Mouse (Mus musculus): Measurements from ENCODE around the gene Plscr2.
"Not testable (repeated sequence)": the region's sequence is repeated elsewhere in the genome, so short reads cannot be mapped to it uniquely, and the experiment has no call there.

Plscr2 gene

GRCm38 (mm10) chr9:92273271-92273670 lies 2.1 kb upstream of the Plscr2 start:
- DNase-seq (ENCODE audit: extremely low spot score, low spot score): no peak

- no peak for DNase-seq (ENCODE audit: extremely low spot score, low spot score)
Measured at GRCm38 (mm10) chr9:92273956-92274762, 1.2 kb upstream of the Plscr2 start.

GRCm38 (mm10) chr9:92276360-92276759 lies 958 bp downstream of the Plscr2 start:
- no peak for DNase-seq (ENCODE audit: extremely low spot score, low spot score)

GRCm38 (mm10) chr9:92280048-92280447 lies 4.6 kb downstream of the Plscr2 start:
- no peak for DNase-seq (ENCODE audit: extremely low spot score, low spot score)

GRCm38 (mm10) chr9:92282563-92283171 lies 7.3 kb downstream of the Plscr2 start:
- no peak for DNase-seq (ENCODE audit: extremely low spot score, low spot score)

- no peak for DNase-seq (ENCODE audit: extremely low spot score, low spot score)
Measured at GRCm38 (mm10) chr9:92289675-92290074, 14.3 kb downstream of the Plscr2 start.

- DNase-seq (ENCODE audit: extremely low spot score, low spot score): no peak
Measured at GRCm38 (mm10) chr9:92292169-92292568, 16.8 kb downstream of the Plscr2 start.

GRCm38 (mm10) chr9:92292922-92293321 lies 17.5 kb downstream of the Plscr2 start:
- no peak for DNase-seq (ENCODE audit: extremely low spot score, low spot score)

GRCm38 (mm10) chr9:92293560-92294548 lies 18.5 kb downstream of the Plscr2 start:
- no peak for DNase-seq (ENCODE audit: extremely low spot score, low spot score)

GRCm38 (mm10) chr9:92298288-92298687 lies 22.9 kb downstream of the Plscr2 start:
- DNase-seq (ENCODE audit: extremely low spot score, low spot score): no peak

- no peak for DNase-seq (ENCODE audit: extremely low spot score, low spot score)
Measured at GRCm38 (mm10) chr9:92301213-92301612, 25.8 kb downstream of the Plscr2 start.

GRCm38 (mm10) chr9:92305075-92305474 lies 29.7 kb downstream of the Plscr2 start:
- DNase-seq (ENCODE audit: extremely low spot score, low spot score): no peak

- no peak for DNase-seq (ENCODE audit: extremely low spot score, low spot score)
Measured at GRCm38 (mm10) chr9:92305620-92306220, 30.3 kb downstream of the Plscr2 start.

GRCm38 (mm10) chr9:92309077-92309476 lies 33.7 kb downstream of the Plscr2 start, which contains the start of gene 1700057G04Rik:
Gene 1700057G04Rik (plus strand): TSS chr9:92309377.
- DNase-seq (ENCODE audit: extremely low spot score, low spot score): no peak

- no peak for DNase-seq (ENCODE audit: extremely low spot score, low spot score)
Measured at GRCm38 (mm10) chr9:92316791-92317190, 41.4 kb downstream of the Plscr2 start.

- DNase-seq (ENCODE audit: extremely low spot score, low spot score): not testable (repeated sequence)
Measured at GRCm38 (mm10) chr9:92325936-92326335, 50.5 kb downstream of the Plscr2 start.

GRCm38 (mm10) chr9:92326813-92327212 lies 51.4 kb downstream of the Plscr2 start:
- DNase-seq (ENCODE audit: extremely low spot score, low spot score): no peak

GRCm38 (mm10) chr9:92331383-92331782 lies 56.0 kb downstream of the Plscr2 start:
- no peak for DNase-seq (ENCODE audit: extremely low spot score, low spot score)

- DNase-seq (ENCODE audit: extremely low spot score, low spot score): no peak
Measured at GRCm38 (mm10) chr9:92334845-92335244, 59.4 kb downstream of the Plscr2 start.

GRCm38 (mm10) chr9:92335277-92335818 lies 59.9 kb downstream of the Plscr2 start:
- no peak for DNase-seq (ENCODE audit: extremely low spot score, low spot score)

- no peak for DNase-seq (ENCODE audit: extremely low spot score, low spot score)
Measured at GRCm38 (mm10) chr9:92337063-92337462, 61.7 kb downstream of the Plscr2 start.
